Mouse (Mus musculus): Measurements from ENCODE around the gene Zap70. TPM values are rescaled to one million over a fixed set of nuclear protein-coding genes. Genes with fewer than 3 reads are reported as not detected.

Gene Zap70
- total and polyA plus RNA-seq, 2 experiments from 2014 or later = 0.08 TPM; not detected in 1

DNA sequence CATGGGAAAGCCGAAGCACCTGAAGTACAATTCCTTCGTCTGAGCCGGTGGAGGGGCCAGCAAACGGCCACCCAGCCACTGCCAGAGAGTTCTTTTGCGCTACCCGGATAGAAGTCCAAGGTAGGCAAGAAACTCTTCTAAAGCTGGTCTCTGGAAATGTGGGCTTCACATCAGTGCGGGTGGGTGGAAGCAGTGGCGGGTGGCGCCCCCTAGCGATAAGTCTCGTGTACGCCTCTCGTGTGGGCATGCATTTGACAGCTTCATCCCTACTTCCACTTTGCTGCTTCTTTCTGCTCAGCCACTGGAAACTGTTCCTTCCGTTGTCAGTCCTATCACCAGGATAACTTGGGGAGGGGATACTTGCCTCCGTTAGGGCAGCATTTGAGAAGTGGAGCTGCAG lies 15.1 kb upstream of the Zap70 start:
- DNase-seq (ENCODE audit: low spot score) (no peak), ATAC-seq (ENCODE audit: insufficient read depth, low read depth) (no peak)
- 46% methylated on average over 15 of the region's 15 CpGs for WGBS
- H3K9me3 ChIP-seq (replicated peaks; ENCODE audit: control insufficient read depth, low read length) = no peaks in the 10 kb centered on the region
- H3K9ac ChIP-seq (replicated peaks; ENCODE audit: low read depth, low read length) = no peak overlapping the region
- no peak overlapping the region for H3K4me2 ChIP-seq (ENCODE audit: low read depth, low read length)
- no peaks in the 10 kb centered on the region for H3K36me3 ChIP-seq (replicated peaks; ENCODE audit: control insufficient read depth, insufficient read depth, low read length)
- no peak overlapping the region for H3K27ac ChIP-seq (ENCODE audit: low read depth)
- H3K27me3 ChIP-seq (ENCODE audit: control insufficient read depth, insufficient read depth, low read length) = peaks cover 11% of the 10 kb centered on the region; the same call in 1 of the 2 replicates
- H3K4me3 ChIP-seq (ENCODE audit: low read depth, low read length) = no peak overlapping the region
- no peak for TF ChIP-seq EP300 (IDR thresholded peaks at IDR 0.05; ENCODE audit: low read depth)
- peak; percentile 33 for TF ChIP-seq CTCF (IDR thresholded peaks at IDR 0.05; ENCODE audit: low read depth)
- no peaks in the 10 kb centered on the region for H3K4me1 ChIP-seq (ENCODE audit: control insufficient read depth, insufficient read depth)

DNA sequence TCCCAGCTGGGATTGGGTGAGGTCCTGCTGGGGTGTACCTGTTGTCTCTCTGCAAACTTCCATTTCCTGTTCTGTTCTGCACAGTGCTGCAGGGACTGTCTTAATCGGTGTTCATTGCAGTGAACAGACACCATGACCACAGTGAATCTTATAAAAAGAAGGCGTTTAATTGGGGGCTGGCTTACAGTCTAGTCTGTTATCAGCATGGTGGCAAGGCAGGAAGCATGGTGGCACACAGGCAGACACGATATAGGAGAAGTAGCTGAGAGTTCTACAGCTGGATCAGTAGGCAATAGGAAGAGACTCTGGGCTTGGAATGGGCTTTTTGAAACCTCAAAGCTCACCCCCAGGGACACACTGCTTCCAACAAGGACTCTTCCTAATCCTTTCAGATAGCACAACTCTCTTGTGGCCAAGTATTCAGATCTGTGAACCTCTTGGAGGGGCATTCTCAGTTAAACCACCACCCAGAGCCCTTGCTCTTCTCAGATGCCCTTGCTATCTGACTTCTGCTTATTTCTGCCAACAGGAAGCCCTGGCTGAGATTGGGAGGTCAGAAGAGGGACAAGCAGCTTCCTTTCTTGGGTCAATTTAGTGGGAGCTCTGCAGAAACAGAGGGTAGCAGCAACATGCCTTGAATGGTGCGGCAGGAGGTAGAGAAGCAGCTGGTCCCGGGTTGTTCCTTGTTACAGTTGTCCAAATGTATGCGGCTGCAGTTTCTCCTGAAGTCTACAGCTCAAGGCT lies 7.5 kb upstream of the Zap70 start:
- Histone ChIP-seq H3K36me3 (replicated peaks; ENCODE audit: control insufficient read depth, insufficient read depth, low read length) (no peaks in the 10 kb centered on the region), H3K9ac (replicated peaks; ENCODE audit: low read depth, low read length) (no peak overlapping the region), H3K4me2 (ENCODE audit: low read depth, low read length) (no peak overlapping the region), H3K27me3 (ENCODE audit: control insufficient read depth, insufficient read depth, low read length) (no peaks in the 10 kb centered on the region), H3K27ac (ENCODE audit: low read depth) (no peak overlapping the region), H3K4me3 (ENCODE audit: low read depth, low read length) (no peak overlapping the region), H3K9me3 (replicated peaks; ENCODE audit: control insufficient read depth, low read length) (no peaks in the 10 kb centered on the region), H3K4me1 (ENCODE audit: control insufficient read depth, insufficient read depth) (no peaks in the 10 kb centered on the region)
- 71% methylated on average over 6 of the region's 6 CpGs for WGBS
- DNase-seq (ENCODE audit: low spot score) (no peak), ATAC-seq (ENCODE audit: insufficient read depth, low read depth) (no peak)
- TF ChIP-seq EP300 (IDR thresholded peaks at IDR 0.05; ENCODE audit: low read depth) = no peak
- no peak for TF ChIP-seq CTCF (IDR thresholded peaks at IDR 0.05; ENCODE audit: low read depth)

DNA sequence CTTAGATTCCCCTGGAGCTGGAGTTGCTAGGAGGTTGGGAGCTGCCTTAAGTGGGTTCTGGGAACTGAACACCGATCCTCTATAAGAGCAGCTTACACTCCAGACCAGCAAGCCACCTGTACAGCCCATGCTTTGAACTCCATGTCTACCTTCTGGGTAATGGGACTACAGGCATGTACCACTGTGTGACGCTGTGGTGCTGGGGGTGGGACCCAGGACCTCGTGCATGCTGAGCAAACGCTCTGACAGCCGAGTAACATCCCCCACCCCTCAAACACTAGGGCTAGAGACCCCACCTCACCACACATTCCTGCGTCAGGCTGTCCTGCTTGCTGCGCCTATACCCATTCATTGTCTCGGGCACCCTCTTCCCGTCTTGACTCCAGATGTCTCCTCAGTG lies 3.0 kb upstream of the Zap70 start:
- no peak for ATAC-seq (ENCODE audit: insufficient read depth, low read depth)
- Histone ChIP-seq H3K4me1 (ENCODE audit: control insufficient read depth, insufficient read depth) (no peaks in the 10 kb centered on the region), H3K27me3 (ENCODE audit: control insufficient read depth, insufficient read depth, low read length) (no peaks in the 10 kb centered on the region), H3K9ac (replicated peaks; ENCODE audit: low read depth, low read length) (no peak overlapping the region), H3K4me3 (ENCODE audit: low read depth, low read length) (no peak overlapping the region), H3K36me3 (replicated peaks; ENCODE audit: control insufficient read depth, insufficient read depth, low read length) (no peaks in the 10 kb centered on the region), H3K4me2 (ENCODE audit: low read depth, low read length) (no peak overlapping the region), H3K9me3 (replicated peaks; ENCODE audit: control insufficient read depth, low read length) (no peaks in the 10 kb centered on the region), H3K27ac (ENCODE audit: low read depth) (no peak overlapping the region)
- DNase-seq (ENCODE audit: low spot score) = no peak
- TF ChIP-seq CTCF (IDR thresholded peaks at IDR 0.05; ENCODE audit: low read depth) (no peak), EP300 (IDR thresholded peaks at IDR 0.05; ENCODE audit: low read depth) (no peak)
- 80% methylated on average over 9 of the region's 9 CpGs for WGBS

DNA sequence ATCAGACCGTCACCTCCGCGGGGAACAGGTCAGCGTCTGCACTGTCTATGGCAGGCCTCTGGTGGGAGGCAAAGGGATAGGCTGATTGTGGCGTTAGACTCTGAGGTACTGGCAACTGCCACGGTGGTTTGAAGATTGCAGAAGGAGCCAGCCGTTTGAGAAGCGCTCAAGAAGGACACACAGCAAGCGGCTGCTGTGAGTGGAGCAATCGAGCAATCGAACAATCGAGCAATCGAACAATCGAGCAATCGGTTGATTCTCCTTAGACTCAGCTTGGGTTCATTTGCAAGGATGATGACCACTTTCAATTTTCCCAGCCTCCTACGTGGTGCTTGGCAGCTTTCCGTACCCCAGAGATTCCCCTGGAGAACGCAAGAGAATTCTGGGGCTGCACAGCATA lies 2.5 kb upstream of the Zap70 start:
- no peak overlapping the region for H3K27ac ChIP-seq (ENCODE audit: low read depth)
- H3K4me1 ChIP-seq (ENCODE audit: control insufficient read depth, insufficient read depth) = no peaks in the 10 kb centered on the region
- no peaks in the 10 kb centered on the region for H3K36me3 ChIP-seq (replicated peaks; ENCODE audit: control insufficient read depth, insufficient read depth, low read length)
- no peak for TF ChIP-seq CTCF (IDR thresholded peaks at IDR 0.05; ENCODE audit: low read depth)
- no peak for TF ChIP-seq EP300 (IDR thresholded peaks at IDR 0.05; ENCODE audit: low read depth)
- DNase-seq (ENCODE audit: low spot score) (no peak), ATAC-seq (ENCODE audit: insufficient read depth, low read depth) (no peak)
- WGBS = 82% methylated on average over 18 of the region's 18 CpGs
- H3K9ac ChIP-seq (replicated peaks; ENCODE audit: low read depth, low read length) = no peak overlapping the region
- H3K9me3 ChIP-seq (replicated peaks; ENCODE audit: control insufficient read depth, low read length) = no peaks in the 10 kb centered on the region
- H3K4me2 ChIP-seq (ENCODE audit: low read depth, low read length) = no peak overlapping the region
- no peaks in the 10 kb centered on the region for H3K27me3 ChIP-seq (ENCODE audit: control insufficient read depth, insufficient read depth, low read length)
- no peak overlapping the region for H3K4me3 ChIP-seq (ENCODE audit: low read depth, low read length)

DNA sequence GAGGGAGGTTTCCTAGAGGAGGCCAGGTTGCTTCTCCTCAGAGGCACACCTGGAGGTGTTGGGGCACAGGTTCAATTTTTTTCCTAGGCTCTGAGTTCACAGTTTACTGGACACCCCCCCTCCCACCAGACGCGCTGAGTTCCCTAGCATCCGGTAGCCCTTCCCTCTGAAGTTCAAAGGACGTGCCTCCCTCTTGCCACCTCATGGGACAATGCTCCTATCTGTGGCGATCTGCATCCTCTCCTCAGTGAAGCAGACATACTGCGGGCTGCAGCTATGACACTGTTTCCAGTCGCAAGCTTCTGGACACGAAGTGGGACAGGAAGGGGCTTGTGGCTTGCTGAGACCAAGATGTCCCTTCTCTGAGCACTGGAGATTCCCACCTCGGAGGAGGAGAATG lies 1.2 kb upstream of the Zap70 start:
- no peaks in the 10 kb centered on the region for H3K4me1 ChIP-seq (ENCODE audit: control insufficient read depth, insufficient read depth)
- H3K27ac ChIP-seq (ENCODE audit: low read depth) = no peak overlapping the region
- ATAC-seq (ENCODE audit: insufficient read depth, low read depth) (no peak), DNase-seq (ENCODE audit: low spot score) (no peak)
- no peaks in the 10 kb centered on the region for H3K27me3 ChIP-seq (ENCODE audit: control insufficient read depth, insufficient read depth, low read length)
- H3K36me3 ChIP-seq (replicated peaks; ENCODE audit: control insufficient read depth, insufficient read depth, low read length) = no peaks in the 10 kb centered on the region
- H3K4me3 ChIP-seq (ENCODE audit: low read depth, low read length) = no peak overlapping the region
- H3K4me2 ChIP-seq (ENCODE audit: low read depth, low read length) = no peak overlapping the region
- 72% methylated on average over 9 of the region's 9 CpGs for WGBS
- H3K9me3 ChIP-seq (replicated peaks; ENCODE audit: control insufficient read depth, low read length) = no peaks in the 10 kb centered on the region
- H3K9ac ChIP-seq (replicated peaks; ENCODE audit: low read depth, low read length) = no peak overlapping the region
- TF ChIP-seq EP300 (IDR thresholded peaks at IDR 0.05; ENCODE audit: low read depth) (no peak), CTCF (IDR thresholded peaks at IDR 0.05; ENCODE audit: low read depth) (no peak)

DNA sequence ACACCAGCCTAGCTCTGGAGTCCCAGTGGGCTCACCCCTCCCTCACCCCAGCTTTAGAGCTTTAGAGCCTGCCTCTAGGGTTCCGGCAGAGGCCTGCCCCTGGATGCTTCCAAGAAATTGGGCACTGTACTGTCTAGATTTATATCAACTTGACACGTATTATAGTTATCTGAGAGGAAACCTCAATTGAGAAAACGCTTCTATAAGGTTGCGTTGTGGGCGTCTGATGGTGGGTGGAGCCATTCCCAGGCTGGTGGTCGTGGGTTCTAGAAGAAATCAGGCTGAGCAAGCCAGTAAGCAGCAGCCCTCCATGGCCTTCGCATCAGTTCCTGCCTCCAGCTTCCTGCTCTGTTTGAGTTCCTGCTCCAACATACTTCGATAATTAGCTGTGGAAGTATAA lies 537 bp upstream of the Zap70 start:
- ATAC-seq (ENCODE audit: insufficient read depth, low read depth) (no peak), DNase-seq (ENCODE audit: low spot score) (no peak)
- H3K4me1 ChIP-seq (ENCODE audit: control insufficient read depth, insufficient read depth) = no peaks in the 10 kb centered on the region
- no peak overlapping the region for H3K27ac ChIP-seq (ENCODE audit: low read depth)
- no peak overlapping the region for H3K4me3 ChIP-seq (ENCODE audit: low read depth, low read length)
- 81% methylated on average over 8 of the region's 8 CpGs for WGBS
- no peak overlapping the region for H3K9ac ChIP-seq (replicated peaks; ENCODE audit: low read depth, low read length)
- no peaks in the 10 kb centered on the region for H3K9me3 ChIP-seq (replicated peaks; ENCODE audit: control insufficient read depth, low read length)
- no peaks in the 10 kb centered on the region for H3K36me3 ChIP-seq (replicated peaks; ENCODE audit: control insufficient read depth, insufficient read depth, low read length)
- H3K4me2 ChIP-seq (ENCODE audit: low read depth, low read length) = no peak overlapping the region
- no peak for TF ChIP-seq CTCF (IDR thresholded peaks at IDR 0.05; ENCODE audit: low read depth)
- TF ChIP-seq EP300 (IDR thresholded peaks at IDR 0.05; ENCODE audit: low read depth) = no peak
- H3K27me3 ChIP-seq (ENCODE audit: control insufficient read depth, insufficient read depth, low read length) = no peaks in the 10 kb centered on the region
